Mouse (Mus musculus) gastrocnemius, postnatal 10 days (tissue): Measurements from ENCODE around the gene Prm1. TPM values are rescaled to one million over a fixed set of nuclear protein-coding genes. Genes with fewer than 3 reads are reported as not detected.
"Not testable (repeated sequence)": the region's sequence is repeated elsewhere in the genome, so short reads cannot be mapped to it uniquely, and the experiment has no call there.

Experiments used
- DNase-seq: peaks from one replicate; pipeline ENCODE4 v3.0.0; 2021; ENCODE audit warnings: mixed read lengths
- total RNA-seq, 2 experiments: library from RNA; stranded (reverse); gene quantifications; 2 replicates each; pipeline ENCODE4 v1.2.3; 2021

Prm1 gene
- total RNA-seq, 2 experiments from 2014 or later = not detected

DNA sequence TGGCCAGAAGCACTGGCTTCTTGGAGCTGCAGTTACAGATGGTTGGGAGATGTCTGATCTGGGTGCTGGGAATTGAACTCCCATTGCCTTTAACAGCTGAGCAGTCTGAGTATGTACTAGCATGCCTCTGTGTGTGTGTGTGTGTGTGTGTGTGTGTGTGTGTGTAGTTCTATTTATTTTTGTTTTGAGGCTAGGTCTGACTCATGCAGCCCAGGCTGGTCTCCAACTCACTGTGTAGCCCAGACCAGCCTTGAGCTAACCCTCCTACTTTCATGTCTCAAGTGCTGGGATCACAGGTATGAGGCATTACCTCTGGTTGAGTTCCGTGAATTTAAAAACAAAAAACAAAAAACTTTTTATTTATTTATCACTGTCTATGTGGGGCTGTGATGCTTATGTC is 18.9 kb upstream of the Prm1 start:
- DNase-seq = no peak

GRCm38 (mm10) chr16:10821387-10821786 is 15.7 kb upstream of the Prm1 start:
- no peak for DNase-seq

DNA sequence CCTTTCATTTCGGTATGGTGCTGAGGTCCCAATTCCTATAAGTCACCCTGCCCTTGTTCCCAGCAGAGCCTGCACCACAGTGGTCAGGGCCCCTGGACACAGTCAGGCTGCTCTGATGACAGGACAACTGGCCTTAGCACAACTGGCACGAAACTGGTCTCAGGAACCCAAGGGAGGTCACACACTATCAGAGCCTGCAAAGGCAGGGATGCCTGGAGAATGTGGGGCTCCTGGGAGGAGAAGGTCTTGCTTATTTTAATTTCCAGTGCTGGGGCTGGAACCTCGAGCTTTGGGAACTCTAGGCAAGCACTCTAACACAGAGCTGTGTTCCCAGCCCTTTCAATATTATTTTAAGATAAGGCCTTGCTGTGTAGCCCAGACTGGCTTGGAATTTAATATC is 14.3 kb upstream of the Prm1 start:
- DNase-seq = no peak

- no peak for DNase-seq
These were observed 13.0 kb upstream of the Prm1 start for GRCm38 (mm10) chr16:10818579-10819135.

GRCm38 (mm10) chr16:10814864-10815263 is 9.2 kb upstream of the Prm1 start:
- no peak for DNase-seq

- DNase-seq = no peak
These were observed 8.1 kb upstream of the Prm1 start for GRCm38 (mm10) chr16:10813726-10814125.

- no peak for DNase-seq
These were observed 7.3 kb upstream of the Prm1 start, which contains the start of gene Gm11172 for GRCm38 (mm10) chr16:10812865-10813371. Gene Gm11172 (plus strand): TSS chr16:10812915.

GRCm38 (mm10) chr16:10810376-10810775 is 4.7 kb upstream of the Prm1 start:
- DNase-seq = no peak

- not testable (repeated sequence) for DNase-seq
These were observed 3.2 kb downstream of the Prm1 start for GRCm38 (mm10) chr16:10802420-10802819.

DNA sequence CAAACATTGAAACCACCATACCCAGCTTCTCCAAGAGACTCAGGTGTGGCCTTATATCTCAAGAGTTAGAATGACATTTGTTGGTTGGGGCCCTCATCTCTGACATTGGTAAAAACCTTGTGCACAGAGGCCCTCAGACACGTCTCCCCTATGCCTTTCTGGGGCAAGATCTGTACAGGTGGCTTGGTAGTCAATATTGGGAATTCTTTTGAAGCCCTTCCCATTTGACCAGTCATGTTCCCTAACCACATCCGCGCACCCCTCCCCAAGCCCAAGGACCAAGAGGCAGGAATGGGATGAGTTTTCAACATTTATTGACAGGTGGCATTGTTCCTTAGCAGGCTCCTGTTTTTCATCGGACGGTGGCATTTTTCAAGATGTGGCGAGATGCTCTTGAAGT is 9.6 kb downstream of the Prm1 start, which contains the start of gene Prm2:
Gene Prm2, minus strand, starts transcription at position 101 of the 400 bp plus-strand sequence.
- DNase-seq = no peak

DNA sequence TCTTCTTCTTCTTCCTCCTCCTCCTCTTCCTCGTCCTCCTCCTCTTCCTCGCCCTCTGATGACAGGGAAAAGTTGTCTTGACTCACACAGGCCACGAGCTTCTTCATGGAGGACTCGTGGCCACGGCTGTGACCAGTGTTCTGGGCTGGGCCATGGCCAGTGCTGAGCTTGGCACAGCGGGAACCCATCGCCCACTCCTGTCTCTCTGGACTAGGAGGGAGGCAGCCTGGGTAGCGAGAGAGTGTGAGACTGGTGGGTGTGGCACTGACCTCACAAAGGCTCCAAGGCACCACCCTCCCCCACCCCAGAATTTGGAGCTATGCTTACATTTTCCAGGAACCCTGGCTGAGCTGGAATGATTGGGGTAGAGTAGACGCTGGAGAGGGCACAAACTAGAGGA is 14.9 kb downstream of the Prm1 start, which contains the start of gene Prm3:
Gene Prm3, minus strand, starts transcription at position 213 of the 400 bp plus-strand sequence.
- no peak for DNase-seq

- DNase-seq = no peak
These were observed 16.8 kb downstream of the Prm1 start for GRCm38 (mm10) chr16:10788866-10789265.

GRCm38 (mm10) chr16:10788271-10788670 is 17.4 kb downstream of the Prm1 start, which contains the start of gene Tnp2:
Gene Tnp2 (minus strand): TSS chr16:10788660.
- no peak for DNase-seq

DNA sequence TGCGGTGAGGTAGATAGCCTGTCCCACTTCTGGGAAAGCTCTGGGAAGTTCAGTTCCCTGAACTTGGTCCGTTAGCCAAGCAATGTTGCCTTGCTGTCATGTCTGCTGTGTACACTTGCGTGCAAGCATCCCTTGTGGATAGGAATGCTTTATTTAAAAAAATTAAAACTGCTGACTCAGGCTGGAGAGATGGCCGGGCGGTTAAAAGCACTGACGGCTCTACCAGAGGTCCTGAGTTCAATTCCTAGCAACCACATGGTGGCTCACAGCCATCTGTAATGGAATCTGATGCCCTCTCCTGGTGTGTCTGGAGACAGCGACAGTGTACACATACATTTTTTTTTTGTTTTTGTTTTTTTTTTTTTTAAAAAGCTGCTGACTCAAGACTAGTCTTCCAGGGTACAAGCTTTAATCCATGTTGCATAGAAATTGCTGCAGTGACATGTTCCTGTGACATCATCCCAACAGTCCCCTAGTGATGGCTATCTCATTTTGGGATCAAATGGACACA is 18.0 kb downstream of the Prm1 start:
- DNase-seq = no peak

DNA sequence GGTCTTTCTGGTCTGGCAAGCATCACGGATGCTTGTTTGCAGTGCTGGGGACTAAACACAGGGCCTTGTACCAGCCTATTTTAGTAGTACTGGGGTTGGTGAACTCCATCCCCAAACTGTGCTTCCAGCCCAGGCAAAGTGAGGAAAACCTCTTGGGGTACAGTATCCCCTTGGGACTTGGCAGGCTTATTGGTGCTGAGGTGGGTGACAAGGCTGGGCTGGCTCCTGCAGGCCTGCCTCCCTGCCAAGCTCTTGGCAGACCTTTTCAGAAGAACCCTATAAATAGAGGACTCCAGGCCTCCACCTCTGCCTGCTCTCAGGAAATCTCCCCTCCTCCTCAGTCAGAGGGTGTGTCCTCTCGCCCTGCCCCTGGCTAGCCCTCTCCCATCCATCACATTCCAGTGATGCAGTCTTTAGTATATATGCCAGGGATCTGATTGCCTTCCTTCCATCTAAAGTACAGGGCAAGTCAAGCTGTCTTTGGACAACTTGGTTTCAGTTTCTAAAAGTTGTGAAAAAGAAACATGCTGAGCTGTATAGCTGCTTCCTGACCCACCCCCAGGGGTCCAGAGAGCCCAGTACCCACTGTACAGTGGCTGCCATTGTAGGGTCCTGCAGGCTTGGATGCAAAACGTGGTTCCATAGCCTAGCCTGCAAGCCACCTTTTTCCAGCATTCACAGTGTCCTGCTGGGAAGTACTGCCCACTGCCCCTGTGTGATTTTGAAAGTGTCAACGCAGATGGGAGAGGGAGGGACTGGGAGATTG is 18.7 kb downstream of the Prm1 start:
- DNase-seq = no peak

DNA sequence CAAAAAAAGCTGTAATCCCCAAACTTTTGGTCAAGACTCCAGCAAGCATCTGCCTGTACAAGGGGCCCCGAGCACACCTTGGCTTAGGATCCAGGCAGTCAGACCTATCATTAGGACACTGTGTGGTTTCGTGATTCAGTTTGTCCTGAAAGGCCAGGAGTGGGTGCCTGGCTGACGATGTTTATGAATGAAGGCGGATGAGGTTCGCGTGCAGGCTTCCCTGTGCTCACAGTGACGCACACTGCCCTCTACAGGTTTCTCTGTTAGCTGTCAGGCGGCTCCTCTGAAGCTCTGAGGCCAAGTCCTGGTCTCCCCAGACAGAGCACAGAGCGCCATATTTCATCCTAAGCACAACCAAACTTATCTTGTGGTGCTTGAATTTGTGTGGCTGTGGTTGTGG is 19.4 kb downstream of the Prm1 start:
- peak; percentile 72 for DNase-seq

- DNase-seq = peak; percentile 87
These were observed 20.0 kb downstream of the Prm1 start, which contains the start of gene Socs1 for GRCm38 (mm10) chr16:10785371-10786231. Gene Socs1 (minus strand): TSS chr16:10785536.

DNA sequence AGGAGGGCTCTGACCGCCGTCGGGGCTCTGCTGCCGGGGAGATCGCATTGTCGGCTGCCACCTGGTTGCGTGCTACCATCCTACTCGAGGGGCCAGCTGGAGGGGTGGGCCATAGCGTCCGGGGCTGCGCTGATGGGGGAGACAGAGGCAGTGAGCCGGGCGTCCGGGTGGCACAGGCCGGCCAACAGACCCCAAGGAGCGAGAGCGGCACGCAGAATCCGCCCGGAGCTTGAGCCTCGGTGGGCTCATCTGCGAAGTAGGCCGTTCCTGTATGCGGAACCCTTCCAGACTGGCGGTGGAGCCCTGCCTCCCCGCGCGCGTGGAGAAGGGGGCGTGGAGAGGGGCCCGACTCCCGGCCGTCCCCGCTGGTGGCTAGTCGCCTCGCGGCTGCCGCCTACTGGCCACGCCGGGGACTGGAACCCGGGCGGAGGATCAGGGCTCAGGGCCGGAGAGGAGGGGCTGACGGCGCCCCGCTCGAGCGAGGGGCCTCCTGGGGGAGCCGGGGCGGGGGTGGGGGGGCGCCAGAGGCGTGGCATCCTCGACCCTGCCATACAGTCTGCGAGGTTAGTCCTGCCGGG is 20.8 kb downstream of the Prm1 start:
- DNase-seq = peak; percentile 97

- DNase-seq = peak; percentile 60
These were observed 21.5 kb downstream of the Prm1 start for GRCm38 (mm10) chr16:10783883-10784792.

GRCm38 (mm10) chr16:10783451-10783850 is 22.2 kb downstream of the Prm1 start:
- DNase-seq = no peak

GRCm38 (mm10) chr16:10783152-10783434 is 22.5 kb downstream of the Prm1 start:
- DNase-seq = no peak
